Mouse (Mus musculus) limb, embryonic 13.5 days (tissue): ENCODE measurements at regions not wholly inside any gene's neighbourhood (a gene's known extent, or its start where the extent isn't known, plus 50 kb on each side); places are given as distances from the start of the nearest gene placed in this dataset.

Experiments used
- ATAC-seq: fragments of 200-750 bp; cut with Nextera tagmentation; 2 replicates; pipeline ENCODE4 v1.8.0; 2017; ENCODE audit warnings: low read depth, moderate number of reproducible peaks, moderate TSS enrichment; ENCODE audit not compliant: low FRiP score
- H3K27ac ChIP-seq: fragments of 300-500 bp; sonication (generic); 2 replicates; pipeline ENCODE4 v1.5.1; 2015; ENCODE audit warnings: inconsistent platforms, mild to moderate bottlenecking, moderate library complexity
- H3K27me3 ChIP-seq: fragments of 300-500 bp; sonication (generic); 2 replicates; pipeline ENCODE4 v1.6.1; 2015; ENCODE audit warnings: mild to moderate bottlenecking, inconsistent platforms
- H3K36me3 ChIP-seq: fragments of 300-500 bp; sonication (generic); 2 replicates; pipeline ENCODE4 v1.6.1; 2015; ENCODE audit warnings: inconsistent platforms, mild to moderate bottlenecking, moderate library complexity
- H3K4me1 ChIP-seq: fragments of 300-500 bp; sonication (generic); 2 replicates; pipeline ENCODE4 v1.6.1; 2015; ENCODE audit warnings: inconsistent platforms
- H3K4me2 ChIP-seq: fragments of 300-500 bp; sonication (generic); replicated peaks from 2 replicates; pipeline ENCODE4 v1.6.1; 2015; ENCODE audit warnings: inconsistent platforms, mild to moderate bottlenecking, moderate library complexity
- H3K4me3 ChIP-seq: fragments of 300-500 bp; sonication (generic); 2 replicates; pipeline ENCODE4 v1.5.1; 2015; ENCODE audit warnings: moderate library complexity, mild to moderate bottlenecking, inconsistent platforms
- H3K9ac ChIP-seq: fragments of 300-500 bp; sonication (generic); 2 replicates; pipeline ENCODE4 v1.6.1; 2015; ENCODE audit warnings: mild to moderate bottlenecking, inconsistent platforms
- H3K9me3 ChIP-seq: fragments of 300-500 bp; sonication (generic); 2 replicates; pipeline ENCODE4 v1.6.1; 2016; ENCODE audit warnings: inconsistent platforms
- WGBS: fragments of 180-500 bp; shearing (Covaris S2); methylation state at CpG from one replicate; pipeline ENCODE4 v1.1.7; 2015; 5-methylcytosine and 5-hydroxymethylcytosine counted together

DNA sequence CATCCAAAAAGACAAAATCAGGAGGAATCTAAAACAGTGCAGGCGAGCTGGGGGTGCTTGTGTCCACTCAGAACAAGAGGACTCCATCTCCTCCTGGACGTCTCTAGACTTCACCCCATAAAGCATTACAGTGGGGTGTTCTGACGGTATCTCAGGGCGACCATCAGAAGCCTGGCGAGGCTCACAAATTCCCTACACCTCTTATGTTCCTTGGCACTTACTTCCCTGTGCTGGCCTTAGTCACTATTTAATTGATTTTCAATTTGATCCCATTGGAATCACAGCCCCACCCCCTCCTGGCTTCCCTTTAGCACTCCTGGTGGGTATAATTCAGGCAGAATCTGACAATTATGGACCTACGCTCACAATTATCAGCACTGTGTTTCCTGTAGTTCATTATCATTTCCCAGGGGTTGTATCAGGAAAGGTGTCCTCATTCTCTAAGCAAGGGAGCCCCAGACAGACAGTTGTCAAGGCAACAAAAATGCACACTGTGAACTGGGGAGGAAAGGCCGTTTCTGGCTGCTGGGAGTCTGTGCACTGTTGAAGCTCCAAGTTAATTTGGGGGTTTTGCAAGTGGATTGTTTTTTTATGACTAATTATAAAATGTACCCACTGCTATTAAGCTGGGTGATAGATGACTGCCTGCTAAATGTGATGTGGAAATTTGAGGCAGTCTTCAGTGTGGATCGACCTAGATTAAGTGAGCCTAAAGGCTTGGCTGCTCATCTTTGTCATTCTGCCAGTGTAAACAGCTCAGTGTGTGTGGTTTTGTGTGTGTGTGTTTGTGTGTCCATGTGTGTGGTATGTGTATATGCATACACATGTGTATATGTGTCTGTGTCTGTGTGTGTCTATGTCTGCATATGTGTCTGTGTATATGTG lies 115.6 kb upstream of the Kcnj15 start:
- H3K9me3 ChIP-seq, result no peaks in the 10 kb centered on the region
- WGBS, result 63% methylated on average over 8 of the region's 8 CpGs
- no peaks in the 10 kb centered on the region for H3K4me1 ChIP-seq
- no peak overlapping the region for H3K9ac ChIP-seq
- H3K4me3 ChIP-seq, result no peak overlapping the region
- H3K4me2 ChIP-seq, result no peak overlapping the region
- no peaks in the 10 kb centered on the region for H3K36me3 ChIP-seq
- H3K27ac ChIP-seq, result no peak overlapping the region
- H3K27me3 ChIP-seq, result no peaks in the 10 kb centered on the region
- ATAC-seq, result no peak

DNA sequence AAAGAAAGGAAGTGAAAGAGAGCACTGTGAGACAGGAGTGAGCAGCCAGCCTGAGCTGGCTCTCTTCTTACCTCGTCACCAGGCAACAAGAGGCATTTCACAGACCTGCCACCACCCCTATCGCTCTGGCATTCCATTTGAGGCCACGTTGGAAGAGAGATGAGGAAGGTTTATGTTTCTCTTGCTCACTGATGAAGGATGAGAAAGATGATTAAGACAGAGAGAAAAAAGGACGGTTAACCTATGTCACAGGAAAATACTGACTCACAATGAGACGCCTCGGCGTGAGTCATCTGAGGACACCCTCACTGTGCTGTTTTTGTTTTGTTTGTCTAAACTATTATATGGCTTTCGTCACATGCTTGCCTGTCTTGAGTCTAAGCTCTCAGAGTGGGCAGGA lies 106.9 kb upstream of the Kcnj15 start:
- Histone ChIP-seq H3K27ac (no peak overlapping the region), H3K9ac (no peak overlapping the region), H3K9me3 (no peaks in the 10 kb centered on the region), H3K4me1 (no peaks in the 10 kb centered on the region), H3K27me3 (no peaks in the 10 kb centered on the region), H3K4me2 (no peak overlapping the region), H3K4me3 (no peak overlapping the region), H3K36me3 (no peaks in the 10 kb centered on the region)
- 71% methylated on average over 8 of the region's 8 CpGs for WGBS
- ATAC-seq, result no peak

DNA sequence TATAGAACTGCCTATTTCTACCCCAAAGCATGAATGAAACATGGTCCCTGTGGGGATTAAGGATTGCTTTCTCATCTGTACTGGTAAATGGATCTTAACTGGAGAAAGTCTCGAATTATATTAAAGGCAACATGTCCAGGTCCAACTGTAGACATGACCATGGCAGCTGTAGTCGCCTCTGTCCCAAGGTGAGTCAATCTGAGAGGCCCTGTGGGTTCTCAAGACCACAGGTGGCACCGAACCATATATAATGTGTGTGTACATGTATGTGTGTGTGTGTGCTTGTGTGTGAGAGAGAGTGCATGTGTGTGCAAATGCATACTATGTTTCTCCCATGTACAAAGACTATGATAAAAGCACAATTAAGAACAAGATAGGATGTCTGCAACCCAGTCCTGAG lies 105.9 kb upstream of the Kcnj15 start:
- no peaks in the 10 kb centered on the region for H3K36me3 ChIP-seq
- no peak overlapping the region for H3K4me2 ChIP-seq
- no peak for ATAC-seq
- WGBS, result 76% methylated on average over 3 of the region's 3 CpGs
- no peak overlapping the region for H3K4me3 ChIP-seq
- no peaks in the 10 kb centered on the region for H3K4me1 ChIP-seq
- no peak overlapping the region for H3K27ac ChIP-seq
- no peaks in the 10 kb centered on the region for H3K9me3 ChIP-seq
- no peak overlapping the region for H3K9ac ChIP-seq
- no peaks in the 10 kb centered on the region for H3K27me3 ChIP-seq

DNA sequence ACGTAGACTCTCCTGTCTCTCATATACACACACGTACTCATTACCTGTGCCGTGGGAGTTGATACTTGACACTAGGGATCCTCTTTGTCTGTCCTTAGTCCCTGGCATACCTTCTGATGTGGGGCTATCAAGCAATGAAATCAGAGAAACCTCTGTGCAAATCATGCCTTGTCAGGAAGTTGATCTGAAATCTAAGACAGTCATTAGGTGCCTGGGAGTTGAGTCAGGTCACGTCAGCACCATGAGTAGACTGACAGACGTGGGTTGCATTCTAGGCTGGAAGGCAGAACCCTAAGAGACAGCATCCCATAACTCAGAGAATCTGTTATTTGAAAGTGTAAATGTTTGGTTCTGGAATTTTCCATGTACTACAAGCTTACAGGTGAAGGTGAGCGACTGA lies 105.4 kb upstream of the Kcnj15 start:
- no peak for ATAC-seq
- 78% methylated on average over 6 of the region's 6 CpGs for WGBS
- Histone ChIP-seq H3K27me3 (no peaks in the 10 kb centered on the region), H3K9me3 (no peaks in the 10 kb centered on the region), H3K4me1 (no peaks in the 10 kb centered on the region), H3K4me2 (no peak overlapping the region), H3K36me3 (no peaks in the 10 kb centered on the region), H3K27ac (no peak overlapping the region), H3K9ac (no peak overlapping the region), H3K4me3 (no peak overlapping the region)

DNA sequence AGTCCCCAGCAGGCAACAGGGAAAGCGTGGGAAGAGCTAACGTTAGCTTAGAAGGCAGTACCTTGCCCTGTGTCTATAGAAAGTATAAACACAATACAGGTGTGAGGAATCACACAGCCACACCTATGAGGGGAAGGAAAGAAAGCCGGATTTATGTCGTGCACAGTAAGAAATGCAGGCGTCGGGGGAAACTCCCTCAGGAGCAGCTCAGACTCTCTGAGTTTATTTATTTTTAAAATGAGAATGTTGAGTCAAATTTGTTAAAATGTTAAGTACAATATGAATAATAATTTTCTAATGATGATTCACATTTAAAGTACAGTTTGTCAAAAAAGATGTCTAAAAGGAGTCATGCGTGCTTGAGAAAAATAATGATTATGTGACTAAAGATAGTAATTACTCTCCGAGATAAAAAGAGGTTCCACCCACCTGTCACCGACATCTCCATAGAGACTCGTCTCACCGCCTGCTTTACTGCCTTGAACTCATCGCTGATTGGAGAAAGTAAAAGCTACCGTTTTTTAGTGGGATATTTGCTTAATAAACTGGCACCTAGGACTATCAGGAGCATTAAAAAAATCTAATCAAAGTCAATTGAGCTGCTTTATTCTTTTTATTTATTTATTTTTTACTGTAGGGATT lies 104.5 kb upstream of the Kcnj15 start:
- H3K27me3 ChIP-seq, result no peaks in the 10 kb centered on the region
- H3K9me3 ChIP-seq, result no peaks in the 10 kb centered on the region
- no peaks in the 10 kb centered on the region for H3K36me3 ChIP-seq
- no peaks in the 10 kb centered on the region for H3K4me1 ChIP-seq
- no peak for ATAC-seq
- no peak overlapping the region for H3K4me3 ChIP-seq
- no peak overlapping the region for H3K27ac ChIP-seq
- no peak overlapping the region for H3K4me2 ChIP-seq
- H3K9ac ChIP-seq, result no peak overlapping the region
- WGBS, result 68% methylated on average over 13 of the region's 13 CpGs

DNA sequence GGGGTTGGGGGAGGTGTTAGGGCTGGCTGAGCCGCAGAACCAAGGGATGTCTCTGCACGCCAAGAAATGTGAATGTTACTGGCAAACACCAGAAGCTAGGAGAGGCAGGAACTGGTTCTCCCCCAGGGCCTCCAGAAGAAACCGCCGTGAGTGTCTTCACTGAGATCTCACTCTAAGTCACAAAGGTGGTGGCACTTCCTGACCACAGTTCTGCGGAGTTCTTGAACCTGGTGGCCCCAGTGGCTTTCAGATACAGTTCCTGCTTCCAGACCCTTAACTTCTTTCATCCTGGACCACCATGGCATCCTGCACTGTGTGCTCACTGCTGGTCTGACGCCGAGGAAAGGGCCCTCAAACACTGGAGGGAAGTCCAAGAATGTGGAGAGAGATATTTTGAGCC lies 89.0 kb upstream of the Kcnj15 start:
- Histone ChIP-seq H3K4me2 (no peak overlapping the region), H3K9me3 (no peaks in the 10 kb centered on the region), H3K36me3 (no peaks in the 10 kb centered on the region), H3K4me3 (no peak overlapping the region), H3K9ac (no peak overlapping the region), H3K4me1 (no peaks in the 10 kb centered on the region), H3K27ac (no peak overlapping the region), H3K27me3 (no peaks in the 10 kb centered on the region)
- ATAC-seq, result no peak
- WGBS, result 76% methylated on average over 7 of the region's 7 CpGs

DNA sequence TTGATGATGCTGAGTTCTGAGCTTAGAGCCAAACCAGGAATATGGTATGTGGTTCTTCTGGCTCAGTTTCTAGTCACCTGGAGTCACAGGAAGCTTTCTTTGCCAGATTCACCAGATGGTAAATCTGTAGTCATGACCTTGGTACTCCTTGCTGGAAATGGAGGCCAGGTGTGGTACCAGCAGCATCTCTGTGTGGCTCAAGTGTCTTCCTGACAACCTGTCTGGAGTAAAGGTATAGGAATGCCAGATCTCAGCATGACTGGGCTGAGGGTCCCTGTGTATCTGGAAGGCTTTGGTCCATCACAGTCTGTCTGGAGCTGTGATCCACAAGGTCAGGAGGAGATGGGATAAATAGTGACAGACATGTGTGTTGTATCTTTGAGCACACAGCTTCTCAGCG lies 88.0 kb upstream of the Kcnj15 start:
- H3K36me3 ChIP-seq, result no peaks in the 10 kb centered on the region
- H3K27ac ChIP-seq, result no peak overlapping the region
- WGBS, result 100% methylated on average over 1 of the region's 1 CpGs
- H3K4me1 ChIP-seq, result no peaks in the 10 kb centered on the region
- H3K4me3 ChIP-seq, result no peak overlapping the region
- H3K9ac ChIP-seq, result no peak overlapping the region
- no peak for ATAC-seq
- H3K4me2 ChIP-seq, result no peak overlapping the region
- H3K27me3 ChIP-seq, result no peaks in the 10 kb centered on the region
- H3K9me3 ChIP-seq, result 0 out of 2 replicates have a peak, but pooled peaks cover 4% of the 10 kb centered on the region

DNA sequence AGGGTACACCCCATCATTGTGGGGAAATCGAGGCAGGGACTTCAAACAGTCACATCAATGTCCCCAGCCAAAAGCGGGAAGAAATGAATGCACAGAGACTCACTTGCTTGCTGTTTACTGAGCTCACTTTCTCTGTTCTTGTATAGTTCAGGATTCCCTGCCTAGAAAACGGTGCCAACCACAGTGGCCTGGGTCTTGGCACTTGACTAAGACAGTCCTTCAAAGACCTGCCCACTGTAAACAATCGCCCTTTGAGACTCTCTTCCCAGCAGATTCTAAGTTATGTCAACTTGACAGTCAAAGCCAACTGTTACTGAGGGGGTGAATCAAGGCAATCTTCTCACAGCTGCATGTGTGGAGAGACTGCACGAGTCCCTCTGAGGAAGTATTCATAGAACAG lies 76.8 kb upstream of the Kcnj15 start:
- 83% methylated on average over 5 of the region's 5 CpGs for WGBS
- Histone ChIP-seq H3K9ac (no peak overlapping the region), H3K4me1 (no peaks in the 10 kb centered on the region), H3K4me2 (no peak overlapping the region), H3K27me3 (no peaks in the 10 kb centered on the region), H3K4me3 (no peak overlapping the region), H3K9me3 (no peaks in the 10 kb centered on the region), H3K27ac (no peak overlapping the region), H3K36me3 (no peaks in the 10 kb centered on the region)
- ATAC-seq, result no peak

DNA sequence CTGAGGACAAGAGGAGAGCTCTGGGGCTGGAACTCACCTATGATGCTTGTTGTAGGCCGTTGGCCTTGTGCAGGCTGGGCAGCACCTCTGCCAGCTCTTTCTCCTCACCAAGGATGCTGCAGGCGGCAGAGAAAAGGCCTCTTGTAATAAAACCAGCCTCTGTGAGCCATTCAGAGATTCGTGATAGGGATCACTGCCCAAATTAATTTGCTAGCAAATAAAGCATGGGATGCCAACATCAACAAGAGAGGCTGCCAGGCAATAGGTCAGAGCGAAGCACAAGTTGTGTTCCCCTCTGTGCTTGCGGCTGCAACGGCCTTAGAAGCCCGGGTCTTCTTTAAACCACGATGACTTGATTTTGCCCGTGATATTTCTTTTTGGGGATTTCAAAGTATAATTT lies 72.0 kb upstream of the Kcnj15 start:
- Histone ChIP-seq H3K4me3 (no peak overlapping the region), H3K4me2 (no peak overlapping the region), H3K9me3 (no peaks in the 10 kb centered on the region), H3K27ac (no peak overlapping the region), H3K27me3 (no peaks in the 10 kb centered on the region), H3K36me3 (no peaks in the 10 kb centered on the region), H3K9ac (no peak overlapping the region), H3K4me1 (no peaks in the 10 kb centered on the region)
- WGBS, result 88% methylated on average over 9 of the region's 9 CpGs
- ATAC-seq, result no peak

DNA sequence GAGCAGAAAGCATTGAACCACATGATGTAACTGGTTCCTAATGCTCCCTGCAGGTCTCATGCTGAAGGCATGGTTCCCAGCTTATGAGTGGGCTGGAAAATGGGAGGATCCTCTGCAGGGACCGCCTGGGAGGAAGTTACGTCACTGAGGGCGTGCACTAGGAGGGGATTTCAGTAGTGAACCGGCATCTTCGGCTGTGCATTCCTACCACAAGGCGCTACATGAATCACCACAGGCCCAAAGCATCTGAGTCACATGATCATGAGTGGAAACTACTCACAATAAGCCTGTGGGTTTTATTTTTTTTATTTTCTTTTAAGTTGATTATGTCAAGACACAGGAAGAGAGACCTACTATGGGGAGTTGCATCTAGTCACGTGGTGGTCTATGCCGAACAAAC lies 68.2 kb upstream of the Kcnj15 start:
- ATAC-seq, result no peak
- no peak overlapping the region for H3K4me3 ChIP-seq
- H3K4me1 ChIP-seq, result no peaks in the 10 kb centered on the region
- H3K27ac ChIP-seq, result no peak overlapping the region
- H3K4me2 ChIP-seq, result no peak overlapping the region
- no peaks in the 10 kb centered on the region for H3K9me3 ChIP-seq
- H3K27me3 ChIP-seq, result 0 out of 2 replicates have a peak, but pooled peaks cover under 1% of the 10 kb centered on the region
- 87% methylated on average over 8 of the region's 8 CpGs for WGBS
- H3K9ac ChIP-seq, result no peak overlapping the region
- no peaks in the 10 kb centered on the region for H3K36me3 ChIP-seq

DNA sequence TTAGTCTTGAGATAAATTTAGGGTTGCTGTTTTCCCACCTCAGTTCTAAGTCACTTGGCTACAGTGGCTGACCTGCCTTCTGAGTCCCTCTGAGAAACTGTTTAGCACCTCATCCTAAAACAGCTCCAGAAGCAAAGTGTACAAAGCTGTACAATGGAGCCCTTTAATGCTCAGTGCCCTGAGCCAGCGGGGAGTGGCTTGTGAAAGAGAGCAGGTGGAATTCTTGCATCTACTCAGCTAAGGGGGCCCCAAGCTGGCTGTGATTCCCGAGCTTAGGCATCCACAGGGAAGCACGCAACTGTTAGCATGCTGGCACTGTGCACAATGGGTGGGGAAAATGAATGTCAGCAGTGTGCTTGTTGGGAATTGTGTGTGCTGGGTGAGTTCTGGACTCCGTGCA lies 63.2 kb upstream of the Kcnj15 start:
- H3K9ac ChIP-seq, result no peak overlapping the region
- no peaks in the 10 kb centered on the region for H3K36me3 ChIP-seq
- no peaks in the 10 kb centered on the region for H3K4me1 ChIP-seq
- ATAC-seq, result no peak
- no peaks in the 10 kb centered on the region for H3K9me3 ChIP-seq
- whole genome bisulfite sequencing, result 61% methylated on average over 4 of the region's 4 CpGs
- H3K27me3 ChIP-seq, result peaks cover 14% of the 10 kb centered on the region; the same call in 1 of the 2 replicates
- H3K4me3 ChIP-seq, result no peak overlapping the region
- no peak overlapping the region for H3K27ac ChIP-seq
- H3K4me2 ChIP-seq, result no peak overlapping the region

DNA sequence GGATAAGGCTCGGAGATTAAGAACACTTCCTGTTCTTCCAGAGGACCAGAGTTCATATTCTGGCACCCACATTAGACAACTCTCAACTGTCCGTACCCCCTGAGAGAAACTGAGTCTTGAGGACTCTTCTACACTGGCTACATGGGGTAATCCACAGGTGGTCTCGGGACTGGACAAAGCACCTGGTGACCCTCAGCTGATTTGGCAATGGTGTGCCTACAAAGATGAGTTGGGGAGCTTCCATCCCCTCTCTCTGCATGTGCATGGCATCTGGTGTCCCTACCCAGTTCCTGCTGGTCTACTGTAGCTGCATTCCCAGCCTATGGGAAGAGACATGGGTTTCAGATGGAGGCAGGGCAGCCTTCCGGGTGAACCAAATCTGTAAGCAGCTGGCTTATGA lies 61.2 kb upstream of the Kcnj15 start:
- WGBS, result 77% methylated on average over 4 of the region's 4 CpGs
- Histone ChIP-seq H3K27me3 (peaks cover 14% of the 10 kb centered on the region; the same call in 1 of the 2 replicates), H3K4me2 (no peak overlapping the region), H3K4me3 (no peak overlapping the region), H3K36me3 (no peaks in the 10 kb centered on the region), H3K9ac (no peak overlapping the region), H3K4me1 (no peaks in the 10 kb centered on the region), H3K27ac (no peak overlapping the region), H3K9me3 (no peaks in the 10 kb centered on the region)
- ATAC-seq, result no peak
